Comparison of ENCODE assay signal across 12 mouse cellular contexts in the genomic region with DNA sequence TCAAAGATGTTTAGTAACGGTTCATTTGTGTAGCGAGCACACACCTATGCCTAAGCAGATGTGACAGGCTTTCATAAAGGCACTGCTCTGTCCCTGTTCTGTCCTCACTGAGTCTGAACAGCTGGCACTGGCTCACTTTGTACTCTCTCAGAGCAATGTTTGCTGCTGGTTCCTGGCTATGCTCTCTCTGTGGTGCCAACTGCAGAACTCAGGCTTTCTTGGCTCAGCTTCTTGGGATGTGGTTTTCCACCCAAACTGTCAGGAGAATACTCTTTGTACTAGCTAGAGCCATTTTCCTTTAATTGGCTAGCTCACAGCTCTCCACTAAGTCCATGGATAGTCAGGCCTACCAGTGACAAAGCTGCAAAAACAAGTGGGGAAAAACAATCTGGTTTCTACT. TPM values are rescaled to one million over a fixed set of nuclear protein-coding genes. Genes with fewer than 3 reads are reported as not detected.
DNase-seq lines count a peak whose midpoint lies in the region; ATAC-seq and TF ChIP-seq lines count a peak whose summit lies in the region.
"Had no signal": no experiment of that assay in that cellular context is flagged by ENCODE, and none has a peak within 500 bp of the region (broad histone marks: within the 10 kb centered on the region; RNA-seq: fewer than 3 reads in every experiment).

No protein-coding gene starts in this region.

- 47% methylated on average over 2 of the region's 2 CpGs for WGBS in hindbrain, postnatal 0 days
- 79% methylated on average over 2 of the region's 2 CpGs for WGBS in hindbrain, embryonic 13.5 days

- no peak overlapping the region for H3K9ac ChIP-seq in hindbrain, postnatal 0 days (replicated peaks; ENCODE audit: low read length)
- H3K9ac ChIP-seq in hindbrain, embryonic 13.5 days: no peak overlapping the region
- H3K9ac ChIP-seq: kidney, embryonic 15.5 days; lung, embryonic 14.5 days had no signal

- H3K9me3 ChIP-seq in hindbrain, postnatal 0 days (ENCODE audit: low read length): no peaks in the 10 kb centered on the region
- no peaks in the 10 kb centered on the region for H3K9me3 ChIP-seq in hindbrain, embryonic 13.5 days
- H3K9me3 ChIP-seq: kidney, embryonic 15.5 days had no signal

- TF ChIP-seq CTCF in hindbrain, postnatal 0 days (IDR thresholded peaks at IDR 0.05; ENCODE audit: low read depth): no peak

- intact Hi-C loops in left cerebral cortex, postnatal 14 days (cut with DNase I): no loop called here

- H3K4me1 ChIP-seq in hindbrain, postnatal 0 days (ENCODE audit: insufficient read depth, low read length): no peaks in the 10 kb centered on the region
- no peaks in the 10 kb centered on the region for H3K4me1 ChIP-seq in hindbrain, embryonic 13.5 days (replicated peaks)
- H3K4me1 ChIP-seq: kidney, embryonic 15.5 days had no signal

- H3K4me2 ChIP-seq in hindbrain, postnatal 0 days (ENCODE audit: low read depth, low read length): no peak overlapping the region
- no peak overlapping the region for H3K4me2 ChIP-seq in hindbrain, embryonic 13.5 days
- H3K4me2 ChIP-seq: kidney, embryonic 15.5 days; lung, embryonic 14.5 days had no signal

- H3K27me3 ChIP-seq in hindbrain, postnatal 0 days (ENCODE audit: insufficient read depth, low read length): no peaks in the 10 kb centered on the region
- H3K27me3 ChIP-seq in hindbrain, embryonic 13.5 days: no peaks in the 10 kb centered on the region
- H3K27me3 ChIP-seq: kidney, embryonic 15.5 days had no signal

- DNase-seq in cerebellum, adult 9-10 months: peak; percentile 21
- DNase-seq in cerebellum, adult 9-11 months: no peak
- DNase-seq in hindbrain, postnatal 0 days (ENCODE audit: low spot score): peak; percentile 58
- peak; percentile 64 for DNase-seq in adipocyte (ENCODE audit: low spot score)
- peak; percentile 41 to 55 for DNase-seq in left cerebral cortex, postnatal 14 days (ENCODE audit: low spot score in 2 of 2)
- DNase-seq in spleen, postnatal 36 days (ENCODE audit: low spot score in 2 of 2): no peak
- DNase-seq: liver; lung, embryonic 14.5 days; thymus, postnatal 36 days had no signal

- H3K27ac ChIP-seq in hindbrain, postnatal 0 days: no peak overlapping the region; the same call in 1 of the 2 replicates
- H3K27ac ChIP-seq in hindbrain, embryonic 13.5 days: no peak overlapping the region
- H3K27ac ChIP-seq: kidney, embryonic 15.5 days had no signal

- ATAC-seq in hindbrain, postnatal 0 days: peak; percentile 55; the same call in 1 of the 2 replicates
- ATAC-seq in hindbrain, embryonic 13.5 days (ENCODE audit: low FRiP score): no peak
- ATAC-seq in megakaryocyte-erythroid progenitor cell, adult 5-6 weeks (replicated peaks; ENCODE audit: low FRiP score, low TSS enrichment, poor library complexity, severe bottlenecking): no peak

- H3K4me3 ChIP-seq in hindbrain, postnatal 0 days (ENCODE audit: low read length): no peak overlapping the region
- H3K4me3 ChIP-seq in hindbrain, embryonic 13.5 days: no peak overlapping the region
- H3K4me3 ChIP-seq: kidney, embryonic 15.5 days had no signal

- no peaks in the 10 kb centered on the region; the same call in 1 of the 2 replicates for H3K36me3 ChIP-seq in hindbrain, postnatal 0 days (ENCODE audit: insufficient read depth, low read length)
- H3K36me3 ChIP-seq in hindbrain, embryonic 13.5 days: peaks cover 11% of the 10 kb centered on the region

RNA-seq across cellular contexts. Expression of a gene that starts 50.5 kb away (rescaled TPM):
- 11.7 and 20.0 TPM in 2 replicates for total RNA-seq in hindbrain, postnatal 0 days (2014; rRNA removed)
- polyA plus RNA-seq in hindbrain, postnatal 0 days (2015; fragmentation: Nextera tagmentation; extraction: Ambion mirVana): 10.1 and 13.6 TPM in 2 replicates
- polyA plus RNA-seq in hindbrain, embryonic 13.5 days (2015; fragmentation: Nextera tagmentation; extraction: Ambion mirVana): 6.9 and 7.3 TPM in 2 replicates
- 10 to 100 TPM; 23.5 to 34.0 TPM for total RNA-seq in left cerebral cortex, postnatal 14 days (2021)
- total RNA-seq in megakaryocyte-erythroid progenitor cell, adult 5-6 weeks (2014; fragmentation: Nextera tagmentation): 0.48 and 3.9 TPM in 2 replicates
- 0.47 and 0.88 TPM in 2 replicates for total RNA-seq in megakaryocyte-erythroid progenitor cell, adult 5-6 weeks (2017)

RNA-seq across cellular contexts. Expression of a gene that starts 59.4 kb away (rescaled TPM):
- 40.8 and 41.3 TPM in 2 replicates for total RNA-seq in hindbrain, postnatal 0 days (2014; rRNA removed)
- polyA plus RNA-seq in hindbrain, postnatal 0 days (2015; fragmentation: Nextera tagmentation; extraction: Ambion mirVana): 21.0 and 22.8 TPM in 2 replicates
- 27.8 and 28.7 TPM in 2 replicates for polyA plus RNA-seq in hindbrain, embryonic 13.5 days (2015; fragmentation: Nextera tagmentation; extraction: Ambion mirVana)
- total RNA-seq in left cerebral cortex, postnatal 14 days (2021): 100 to 1,000 TPM in 1 of 2 experiments, 10 to 100 TPM in 1; 92.9 to 102 TPM
- total RNA-seq in megakaryocyte-erythroid progenitor cell, adult 5-6 weeks (2014; fragmentation: Nextera tagmentation): 1.3 and 2.0 TPM in 2 replicates
- total RNA-seq in megakaryocyte-erythroid progenitor cell, adult 5-6 weeks (2017): 5.1 and 5.4 TPM in 2 replicates

Comparison
In these comparisons a context has a peak if more than half of its experiments do, and no peak if none do; other contexts are left out.
1. DNase-seq: peak in cerebellum, adult 9-10 months (single experiment), hindbrain, postnatal 0 days (single experiment), adipocyte (single experiment) and left cerebral cortex, postnatal 14 days (2 of 2); none in cerebellum, adult 9-11 months (single experiment) and spleen, postnatal 36 days (0 of 2).